Mouse (Mus musculus) 3134 (cell line): ENCODE measurements at regions not wholly inside any gene's neighbourhood (a gene's known extent, or its start where the extent isn't known, plus 50 kb on each side); places are given as distances from the start of the nearest gene placed in this dataset.
"Not testable (repeated sequence)": the region's sequence is repeated elsewhere in the genome, so short reads cannot be mapped to it uniquely, and the experiment has no call there.

Experiments
- DNase-seq: peaks from one replicate; pipeline ENCODE4 v3.0.0-alpha.2; 2011; ENCODE audit warnings: low spot score; ENCODE audit not compliant: insufficient read length; ENCODE audit errors: extremely low read depth

DNA sequence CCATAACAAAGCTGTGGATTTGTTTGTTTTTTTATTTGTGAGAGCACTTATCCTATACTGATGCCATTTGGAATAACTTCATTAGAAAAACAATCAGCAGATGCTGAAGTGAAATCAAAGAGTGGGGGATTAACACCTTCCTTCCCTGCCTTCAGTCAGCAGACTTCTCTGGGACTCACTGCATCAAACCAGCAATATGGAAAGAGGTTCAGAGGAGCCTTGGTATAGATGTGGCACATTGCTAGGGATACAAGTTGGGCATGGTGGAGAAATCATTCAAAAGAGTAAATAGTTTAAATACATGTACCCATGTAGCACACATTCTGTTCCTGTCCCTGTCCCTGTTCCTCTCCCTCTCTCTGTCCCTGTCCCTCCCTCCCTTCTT, 364.0 kb upstream of the Rgs18 start:
- DNase-seq, result no peak

DNA sequence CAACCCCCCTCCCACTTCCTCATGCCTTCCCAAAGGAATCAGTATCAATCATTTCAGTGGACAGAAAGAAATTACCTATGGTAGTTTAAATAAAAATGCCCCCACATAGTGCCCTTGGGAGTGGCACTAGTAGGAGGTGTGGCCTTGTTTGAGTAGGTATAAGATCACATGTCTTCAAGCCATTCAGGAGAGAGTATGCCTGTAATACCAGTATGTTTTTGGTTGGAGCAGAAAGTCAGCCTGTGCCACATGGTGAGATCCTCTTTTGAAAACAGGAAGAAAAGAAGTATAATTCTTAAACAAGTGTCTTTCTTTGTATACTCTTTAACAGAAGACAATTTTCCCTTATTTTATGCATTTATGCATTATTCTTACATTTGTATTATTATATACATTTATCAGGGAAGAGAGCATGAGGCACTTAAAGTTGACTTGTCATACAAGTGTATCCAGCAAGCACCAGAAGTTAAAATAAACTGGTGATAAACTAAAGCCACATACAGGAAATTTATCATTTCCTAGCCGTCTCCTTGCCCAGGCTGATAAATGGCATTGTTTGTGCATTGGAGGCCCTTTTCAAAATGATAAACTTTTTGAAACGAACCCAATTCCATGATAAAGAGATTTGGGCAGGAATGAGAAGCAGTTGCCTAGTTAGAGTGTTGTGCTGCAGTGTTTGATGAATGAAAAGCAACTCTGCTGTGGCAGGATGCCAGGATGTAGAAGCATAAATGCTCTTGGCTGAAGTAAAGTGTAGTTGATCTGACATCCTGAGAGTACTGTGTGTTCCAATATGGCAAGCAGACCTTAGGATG, 363.4 kb upstream of the Rgs18 start:
- no peak for DNase-seq

DNA sequence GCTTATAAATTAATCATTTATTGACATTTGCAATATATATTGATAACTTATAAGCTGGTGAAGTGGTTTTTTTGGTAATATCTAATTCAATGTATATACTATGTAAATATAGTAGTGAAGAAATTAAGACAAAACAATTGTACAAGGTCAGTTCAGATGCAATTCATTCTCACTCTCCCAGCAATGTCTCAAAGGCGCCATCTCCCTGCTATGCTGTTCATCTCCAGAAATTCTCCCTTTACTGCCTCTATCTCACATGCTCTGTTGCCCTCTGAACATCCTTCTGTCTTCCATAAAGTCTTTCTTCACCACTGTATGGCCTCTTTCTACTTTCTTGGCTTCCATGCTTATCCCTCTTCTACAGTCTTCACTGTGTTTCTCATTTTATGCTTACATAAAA, 355.8 kb upstream of the Rgs18 start:
- DNase-seq, result no peak

DNA sequence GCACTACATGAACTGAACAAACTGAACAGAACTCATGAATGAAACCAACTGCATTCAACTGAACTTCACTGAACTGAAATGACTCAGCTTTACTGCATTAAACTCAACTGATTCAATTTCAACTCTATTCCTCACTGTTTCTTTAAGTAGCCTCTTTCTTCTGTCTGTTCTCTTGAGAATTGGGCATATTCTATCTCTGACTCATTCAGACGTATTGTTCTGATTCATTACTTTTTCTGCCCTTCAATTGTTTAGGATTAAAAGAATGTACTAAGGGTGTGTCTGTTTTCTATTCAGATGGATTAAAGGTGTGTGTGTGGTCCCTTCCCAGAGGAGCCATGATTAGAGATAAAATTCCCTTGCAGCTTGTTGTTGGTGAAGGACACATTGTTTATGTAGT, 337.9 kb upstream of the Rgs18 start:
- no peak for DNase-seq

DNA sequence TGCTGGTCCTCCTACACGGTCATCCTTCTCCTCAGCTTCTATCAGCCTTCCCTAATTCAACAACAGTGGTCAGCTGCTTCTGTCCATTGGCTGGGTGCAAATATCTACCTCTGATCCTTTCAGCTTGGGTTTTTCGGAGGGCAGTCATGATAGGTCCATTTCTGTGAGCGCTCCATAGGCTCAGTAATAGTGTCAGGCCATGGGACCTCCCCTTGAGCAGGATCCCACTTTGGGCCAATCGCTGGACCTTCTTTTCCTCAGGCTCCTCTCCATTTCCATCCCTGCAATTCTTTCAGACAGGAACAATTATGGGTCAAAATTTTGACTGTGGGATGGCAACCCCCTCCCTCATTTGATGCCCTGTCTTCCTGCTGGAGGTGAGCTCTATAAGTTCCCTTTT, 331.5 kb upstream of the Rgs18 start:
- DNase-seq, result not testable (repeated sequence)

DNA sequence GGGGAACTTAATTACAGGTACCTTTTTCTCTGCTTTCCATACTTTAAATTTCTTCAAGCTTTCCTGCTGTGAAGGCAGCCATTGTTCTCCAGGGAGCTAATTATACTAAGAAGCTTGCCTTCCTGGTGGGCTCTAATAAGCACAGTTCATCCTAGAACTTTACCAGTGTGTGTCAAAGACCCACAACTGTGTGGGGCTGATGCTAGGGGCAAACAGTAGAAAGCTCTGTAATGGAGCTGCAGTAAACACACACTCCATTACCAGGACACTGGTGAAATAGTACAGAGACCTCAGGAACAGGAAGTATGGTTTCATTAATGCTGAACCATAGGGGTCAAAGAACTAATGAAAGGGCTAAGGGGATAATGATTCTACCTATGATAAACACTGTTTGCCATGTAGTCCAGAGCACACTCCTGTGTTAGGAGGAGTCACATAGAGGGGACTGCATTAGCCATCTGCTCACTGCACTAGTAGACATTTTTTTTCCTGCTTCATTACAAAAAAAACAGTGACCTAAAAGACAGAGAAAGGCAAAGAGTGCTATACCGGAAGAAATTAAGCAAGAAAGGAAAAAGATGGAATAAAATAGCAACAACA, 290.1 kb upstream of the Rgs18 start:
- no peak for DNase-seq

DNA sequence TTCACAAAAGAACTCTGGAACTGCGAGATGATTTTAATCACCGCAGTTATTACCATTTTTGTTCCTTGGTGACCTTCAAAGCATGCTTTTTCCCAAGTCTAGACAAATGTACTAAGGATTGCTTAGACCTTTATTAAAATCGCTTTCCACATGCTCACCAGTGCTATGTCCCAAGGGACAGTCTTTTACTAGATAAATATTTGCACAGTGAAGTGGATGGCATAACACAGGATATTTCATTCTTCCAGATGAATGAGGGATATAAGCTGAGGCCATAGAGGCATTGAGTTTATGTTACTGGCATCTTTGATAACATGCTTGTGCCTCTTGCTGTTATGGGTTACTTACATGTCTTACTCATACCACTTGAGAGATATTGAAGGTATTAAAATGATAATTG, 289.1 kb upstream of the Rgs18 start:
- no peak for DNase-seq

DNA sequence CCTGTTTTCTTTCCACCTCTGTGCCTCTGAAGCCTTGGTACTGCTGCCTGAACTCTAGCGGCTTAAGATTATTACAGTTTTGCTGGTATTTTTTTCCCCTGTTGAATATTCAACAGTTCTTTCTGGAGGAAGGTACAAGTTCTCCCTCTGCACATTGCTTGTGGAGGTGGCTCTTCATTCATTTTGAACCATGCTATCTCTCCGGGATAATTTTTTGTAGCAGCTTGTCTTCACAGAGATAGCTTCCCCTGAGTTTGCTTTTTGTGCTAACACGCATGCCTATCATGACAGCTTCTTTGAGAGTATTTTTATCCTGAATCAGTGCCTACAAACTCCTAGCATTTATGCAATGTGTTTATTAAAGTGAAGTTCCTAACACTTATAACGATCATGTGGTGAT, 240.4 kb upstream of the Rgs18 start:
- no peak for DNase-seq

DNA sequence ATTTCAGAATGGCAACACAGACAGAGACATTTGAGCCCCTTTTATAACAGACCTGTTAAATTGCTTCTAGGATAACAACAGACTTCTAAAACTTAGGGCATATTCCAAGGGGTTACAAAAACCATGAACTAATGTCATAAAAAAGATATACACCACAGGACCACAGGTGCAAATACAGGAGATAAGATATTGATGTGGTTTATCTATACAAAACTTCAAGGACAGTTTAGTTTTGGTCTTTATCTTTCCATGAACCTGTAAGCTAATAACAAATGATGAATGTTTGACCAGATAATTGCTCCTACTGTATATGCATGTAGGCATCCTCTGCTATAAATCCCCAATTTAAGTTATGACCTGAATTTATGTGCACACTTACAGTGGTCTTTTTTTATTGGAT, 235.6 kb upstream of the Rgs18 start:
- no peak for DNase-seq

DNA sequence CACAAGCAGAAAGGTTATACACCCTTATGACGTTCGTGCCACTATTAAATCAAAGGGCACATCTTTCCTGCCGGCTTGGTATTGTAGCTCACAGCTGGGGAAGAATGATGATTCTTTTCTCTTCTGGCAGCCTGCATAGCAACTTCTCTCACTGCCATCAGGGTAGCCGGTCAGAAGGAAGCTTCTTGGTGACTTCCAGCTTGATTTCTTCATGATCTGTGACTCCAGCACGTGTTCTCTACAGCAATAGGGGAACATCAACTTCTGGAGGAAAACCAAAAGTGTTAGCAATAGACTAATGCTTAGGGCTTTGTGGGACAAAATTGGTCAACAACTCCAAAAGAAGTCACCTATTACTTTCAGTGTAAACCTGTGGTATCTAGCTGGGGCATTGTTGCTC, 202.9 kb upstream of the Rgs18 start:
- peak; percentile 37 for DNase-seq

DNA sequence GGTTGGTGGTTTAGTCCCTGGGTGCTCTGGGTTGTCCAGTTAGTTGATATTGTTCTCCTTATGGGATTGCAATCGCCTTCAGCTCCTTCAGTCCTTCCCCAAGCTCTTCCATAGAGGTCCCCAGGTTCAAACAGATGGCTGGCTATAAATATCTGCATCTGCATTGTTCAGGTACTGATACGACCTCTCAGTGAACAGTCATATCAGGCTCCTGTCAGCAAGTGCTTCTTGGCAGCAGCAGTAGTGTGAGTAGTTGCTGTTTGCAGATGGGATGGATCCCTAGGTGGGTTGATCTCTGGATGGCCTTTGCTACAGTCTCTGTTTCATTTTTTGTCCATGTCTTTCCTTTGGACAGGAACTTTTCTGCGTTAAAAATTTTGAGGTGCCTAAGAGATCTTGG, 190.5 kb upstream of the Rgs18 start:
- no peak for DNase-seq

DNA sequence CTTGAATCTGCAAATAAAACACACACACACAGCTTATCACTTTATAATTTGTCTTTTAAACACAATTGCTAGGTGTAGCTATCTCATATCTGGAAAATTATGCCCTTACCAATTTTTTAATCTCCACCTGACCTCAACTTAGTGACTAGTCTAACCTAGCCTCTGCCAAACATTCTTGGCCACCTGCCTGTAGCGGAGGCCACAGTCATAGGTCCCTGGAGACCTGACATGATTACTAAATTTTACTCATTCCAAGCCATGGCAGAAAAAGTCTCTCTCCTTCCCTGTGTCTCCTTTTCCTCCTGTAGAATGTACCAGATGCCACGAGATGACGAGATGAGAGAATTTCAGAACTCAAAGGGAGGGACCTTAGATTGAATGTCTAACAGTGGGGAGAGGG, 163.8 kb upstream of the Rgs18 start:
- peak; percentile 41 for DNase-seq

DNA sequence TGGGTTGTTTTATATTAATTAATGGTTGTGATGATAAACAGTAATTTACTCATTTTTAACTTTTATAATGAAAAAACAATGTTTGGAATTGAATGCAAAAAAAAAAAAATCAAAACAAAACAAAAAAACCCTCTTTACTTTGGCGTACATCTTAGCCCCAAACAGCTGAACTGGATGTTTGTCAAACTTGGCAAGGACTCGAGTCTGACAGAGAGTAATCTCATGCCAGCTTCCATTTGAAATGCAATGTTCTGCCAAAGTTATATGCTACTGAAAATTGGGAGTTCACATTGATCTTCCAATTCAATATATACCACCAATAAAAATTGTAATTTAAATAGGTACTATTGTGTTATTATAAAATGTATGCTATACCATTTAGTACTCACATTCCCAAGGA, 150.9 kb upstream of the Rgs18 start:
- DNase-seq, result no peak

DNA sequence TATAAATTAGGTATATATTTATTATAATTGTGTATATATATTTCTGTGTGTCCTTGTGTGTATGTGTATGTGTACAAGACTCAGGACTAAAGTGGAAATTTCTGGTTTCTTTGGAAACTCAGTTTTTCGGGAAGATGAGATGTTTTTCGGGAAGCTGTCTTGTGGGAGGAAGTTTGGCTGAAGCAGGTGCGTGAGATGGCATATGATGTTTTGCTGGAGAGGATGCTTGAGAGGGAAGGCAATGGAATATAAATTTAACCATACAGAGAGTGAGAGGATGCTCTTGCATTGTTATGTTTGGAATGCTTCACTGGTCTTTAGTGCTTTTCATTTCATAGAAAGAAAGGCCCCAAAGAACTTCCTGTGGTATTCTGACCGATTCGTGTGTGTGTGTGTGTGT, 141.3 kb upstream of the Rgs18 start:
- no peak for DNase-seq

DNA sequence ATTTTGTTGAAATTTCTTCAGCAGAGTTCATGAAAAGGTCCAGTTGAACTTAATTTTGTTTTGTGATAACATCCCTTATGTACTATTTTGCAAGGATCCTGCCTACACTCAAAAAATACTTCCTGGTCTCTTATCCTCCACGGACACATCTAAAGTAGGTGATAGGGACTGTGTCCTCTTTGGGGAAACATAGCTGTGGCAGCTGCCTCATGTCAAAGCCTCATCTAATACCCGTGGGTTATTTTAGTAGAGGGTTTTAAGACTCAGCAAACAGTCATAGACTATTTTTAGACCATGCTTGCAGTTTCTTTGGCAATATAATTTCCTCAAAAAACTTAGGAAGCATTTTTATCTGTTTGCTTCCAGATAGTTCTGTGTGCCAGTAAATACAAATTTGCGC, 127.8 kb upstream of the Rgs18 start:
- no peak for DNase-seq

DNA sequence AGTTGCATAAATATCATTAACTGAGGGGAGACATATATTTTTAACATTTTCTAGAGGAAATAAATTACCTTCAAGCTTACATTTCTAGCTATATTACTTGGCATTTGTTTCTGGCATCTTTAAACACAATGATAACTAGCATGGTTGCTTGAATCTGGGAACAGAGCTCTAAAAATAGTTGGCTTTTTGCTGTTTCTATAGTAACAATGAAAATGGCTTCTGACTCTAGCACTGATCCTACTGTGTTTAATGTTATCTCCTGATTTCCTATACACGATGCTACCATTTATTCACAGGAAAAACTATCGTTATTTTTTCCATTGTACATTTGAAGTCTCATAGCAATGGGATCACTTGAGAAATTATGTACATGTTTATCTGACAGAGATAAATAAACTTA, 108.4 kb upstream of the Rgs18 start:
- no peak for DNase-seq

DNA sequence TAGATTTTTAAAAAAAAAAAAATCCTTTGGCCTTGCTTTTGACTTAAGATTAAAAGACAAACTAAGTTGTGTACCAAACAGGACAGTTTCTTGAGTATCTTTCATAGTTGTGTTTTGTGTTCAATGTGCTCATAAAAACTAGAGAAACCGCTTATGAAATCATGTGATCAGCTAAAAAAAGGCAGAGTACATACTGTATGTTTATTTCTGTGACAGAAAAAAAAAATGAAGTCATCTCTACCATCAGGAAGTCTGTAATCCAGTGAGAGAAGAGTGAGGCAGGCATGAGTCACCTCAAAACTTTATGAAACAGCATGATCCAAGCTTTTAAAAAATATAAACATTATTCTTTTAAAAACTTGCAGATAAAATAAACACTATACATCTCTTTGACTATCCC, 86.9 kb upstream of the Rgs18 start:
- no peak for DNase-seq
